Mouse (Mus musculus) frontal cortex, postnatal 25 days (tissue): ENCODE measurements around the gene Ndufa4l2.
A peak's percentile ranks its signal among the peaks of the same experiment; 100 is the strongest.

ENCODE experiments used
- DNase-seq, 2 experiments: peaks; one replicate each; pipeline ENCODE4 v3.0.0; 2022; ENCODE audit warnings: low spot score in 2 of 2

Ndufa4l2 gene

DNA sequence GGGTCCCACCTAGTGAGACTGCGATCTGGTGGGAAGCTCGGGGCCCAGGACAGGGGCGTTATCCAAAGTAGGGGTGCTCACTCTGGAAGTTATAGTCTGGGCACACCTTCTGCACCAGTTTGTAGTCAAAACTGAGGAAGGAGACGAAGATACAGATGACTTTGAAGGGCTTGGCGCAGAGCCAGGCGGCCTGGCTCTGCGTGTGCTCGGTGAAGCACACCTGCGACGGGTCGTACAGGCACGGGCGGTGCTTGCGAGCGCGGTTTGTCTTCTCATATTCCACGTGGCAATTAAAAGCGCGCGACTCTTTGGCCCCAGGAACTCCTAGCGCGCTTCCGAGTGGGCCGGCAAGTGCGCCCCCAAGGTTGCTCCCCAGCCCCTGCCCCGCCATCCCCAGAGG lies 11.3 kb downstream of the Ndufa4l2 start:
- DNase-seq: no peak

DNA sequence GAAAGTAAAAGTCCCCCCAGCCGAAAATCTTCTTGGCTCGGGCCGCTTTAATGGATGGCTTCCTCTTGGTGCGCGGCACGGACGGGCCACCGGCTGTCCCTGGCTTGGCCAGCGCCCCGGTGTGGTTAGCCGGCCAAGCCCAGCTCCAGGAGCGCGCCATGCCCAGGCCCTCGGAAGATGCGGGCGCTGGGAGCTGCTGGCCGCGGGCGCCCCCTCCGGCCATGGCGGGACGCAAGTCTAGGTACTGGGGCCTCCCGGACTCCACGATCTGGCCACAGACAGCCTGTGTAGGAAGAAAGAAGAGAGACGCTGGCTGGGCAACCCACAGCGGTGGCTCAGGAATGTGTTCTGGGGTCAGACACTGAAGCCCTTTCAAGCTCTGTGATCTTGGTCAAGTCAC lies 11.9 kb downstream of the Ndufa4l2 start:
- no peak for DNase-seq

DNA sequence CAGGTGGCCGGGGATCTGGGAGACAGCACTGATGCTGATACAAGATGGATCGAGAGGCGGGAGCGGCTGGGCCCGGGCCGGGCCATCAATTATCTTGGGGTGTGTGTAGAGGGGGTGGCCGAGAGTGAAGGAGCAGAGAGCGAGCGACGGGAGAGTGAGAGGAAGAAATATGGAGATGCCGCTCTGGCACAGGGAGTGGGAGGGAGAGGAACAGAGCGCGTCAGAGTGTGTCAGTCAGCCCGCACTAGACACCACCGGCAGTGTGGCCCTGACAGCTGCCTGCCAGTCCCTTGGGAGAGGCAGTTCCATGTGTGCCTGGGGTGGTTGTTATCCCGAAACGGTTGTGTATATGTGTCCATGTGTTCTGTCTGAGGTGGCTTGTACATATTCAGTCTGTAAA lies 12.7 kb downstream of the Ndufa4l2 start:
- DNase-seq: no peak

DNA sequence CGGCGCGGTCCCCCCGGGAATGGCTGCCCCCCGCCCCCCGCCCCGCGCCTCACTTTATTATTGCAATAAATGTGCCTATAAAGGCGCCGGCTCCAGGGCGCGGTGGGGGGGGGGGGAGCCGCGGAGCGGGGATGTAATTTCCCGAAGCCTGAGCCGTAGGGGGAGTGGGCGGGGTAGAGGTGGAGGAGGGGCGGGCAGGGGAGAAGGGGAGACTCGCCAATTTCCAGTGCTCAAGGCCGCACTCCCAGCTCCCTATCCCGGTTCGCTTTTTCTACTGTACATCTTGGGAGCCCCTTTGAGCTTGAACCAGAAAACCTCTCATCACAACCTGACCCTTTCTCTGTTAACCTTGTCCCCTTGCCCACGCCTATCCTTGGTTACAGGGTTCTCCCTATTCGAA lies 16.2 kb downstream of the Ndufa4l2 start:
- no peak for DNase-seq

DNA sequence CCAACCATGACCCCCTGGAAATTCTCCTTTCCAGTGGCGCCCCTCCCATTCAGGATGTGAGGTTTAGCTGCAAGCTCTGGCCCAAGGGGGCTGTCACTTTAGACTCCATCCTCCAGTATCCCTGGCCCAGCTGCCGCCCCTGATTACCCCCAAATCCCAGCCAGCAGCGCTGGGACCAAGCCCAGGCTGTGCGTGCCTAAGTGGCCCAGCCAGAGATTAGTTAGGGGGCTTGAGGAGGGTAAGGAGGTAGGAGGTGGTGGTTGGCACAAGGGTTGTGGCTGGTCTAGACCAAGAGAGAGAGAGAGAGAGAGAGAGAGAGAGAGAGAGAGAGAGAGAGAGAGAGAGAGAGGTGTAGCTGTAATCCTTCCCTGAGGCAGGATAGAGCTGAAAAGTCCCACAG lies 16.8 kb downstream of the Ndufa4l2 start:
- DNase-seq: no peak

GRCm38 (mm10) chr10:127534036-127534928 lies 19.5 kb downstream of the Ndufa4l2 start, which contains the start of gene Nxph4:
TSS of gene Nxph4 (minus strand) at chr10:127534559.
- DNase-seq: no peak

- DNase-seq: no peak
Measured at GRCm38 (mm10) chr10:127534929-127535384, 20.2 kb downstream of the Ndufa4l2 start.

- peak in 1 of 2 experiments; percentile 45 for DNase-seq
Measured at GRCm38 (mm10) chr10:127536586-127537314, 22.0 kb downstream of the Ndufa4l2 start.

DNA sequence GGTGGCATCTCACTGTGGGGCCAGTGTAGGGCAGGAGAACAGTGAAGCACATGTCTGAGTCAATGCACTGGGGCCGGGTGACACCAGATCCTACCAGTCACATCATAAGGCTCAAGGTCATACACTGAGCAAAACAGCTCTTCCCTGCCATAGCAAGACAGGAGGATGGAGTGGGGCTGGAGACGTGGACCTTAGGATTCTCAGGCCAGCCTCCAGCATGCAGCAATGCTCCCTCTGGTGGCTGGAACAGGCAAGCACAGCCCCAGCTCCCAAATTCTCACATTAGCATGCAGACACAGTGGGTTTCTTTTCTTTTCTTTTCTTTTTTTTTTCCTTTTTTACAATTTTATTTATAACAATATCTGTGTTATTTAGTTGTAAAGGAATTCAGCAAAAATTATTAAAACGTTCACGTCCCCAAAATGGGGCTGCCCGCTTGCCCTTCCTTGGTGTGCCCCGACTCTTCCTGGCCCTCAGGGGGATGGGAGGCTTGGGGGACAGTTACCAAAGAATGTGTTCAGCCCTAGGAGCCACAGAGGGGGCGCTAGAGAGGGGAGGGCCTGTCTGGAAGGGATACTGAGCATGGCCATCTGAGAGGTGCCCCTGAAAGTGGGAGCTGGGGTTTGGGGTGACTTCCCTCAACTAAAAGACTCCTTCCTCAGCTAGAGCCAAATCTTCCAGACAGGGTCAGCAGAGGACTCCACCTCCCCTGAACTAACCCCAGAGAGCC lies 23.3 kb downstream of the Ndufa4l2 start:
- DNase-seq: peak; percentile 73 to 76

DNA sequence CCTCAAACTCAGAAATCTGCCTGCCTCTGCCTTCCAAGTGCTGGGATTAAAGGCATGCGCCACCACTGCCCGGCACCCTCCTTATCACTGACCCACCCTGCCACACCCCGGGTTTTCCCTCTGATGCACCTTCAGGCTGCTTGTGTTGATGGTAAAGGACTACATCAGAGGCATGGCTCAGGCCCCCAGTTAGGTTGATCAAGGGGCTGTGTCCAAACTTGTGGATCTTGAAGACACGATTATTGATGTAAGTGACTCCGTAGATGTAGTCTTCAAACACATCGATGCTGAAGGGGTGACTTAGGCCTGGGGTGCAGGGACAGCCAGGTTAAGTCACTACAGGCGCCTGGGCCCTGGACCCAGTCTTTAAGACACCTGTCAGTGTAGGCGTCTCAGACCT lies 26.7 kb downstream of the Ndufa4l2 start:
- DNase-seq: no peak

DNA sequence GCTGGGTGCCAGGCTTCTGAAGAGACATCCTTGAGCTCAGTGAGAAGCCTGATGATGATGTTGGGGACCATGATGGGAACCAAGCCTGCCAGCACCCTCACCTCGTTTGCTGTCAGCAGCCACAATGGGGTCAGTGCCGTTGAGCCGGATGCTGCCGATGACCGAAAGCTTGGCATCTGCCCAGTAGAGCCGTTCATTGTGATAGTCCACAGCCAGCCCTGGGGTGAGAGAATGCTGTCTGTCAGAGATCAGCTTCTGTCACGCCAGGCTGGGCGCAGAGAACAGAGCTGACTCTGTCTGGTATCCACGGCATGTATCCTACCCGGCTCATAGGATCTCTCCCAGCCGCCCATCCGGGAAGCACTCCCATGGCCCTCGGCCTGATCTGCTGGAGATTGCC lies 27.3 kb downstream of the Ndufa4l2 start:
- no peak for DNase-seq

DNA sequence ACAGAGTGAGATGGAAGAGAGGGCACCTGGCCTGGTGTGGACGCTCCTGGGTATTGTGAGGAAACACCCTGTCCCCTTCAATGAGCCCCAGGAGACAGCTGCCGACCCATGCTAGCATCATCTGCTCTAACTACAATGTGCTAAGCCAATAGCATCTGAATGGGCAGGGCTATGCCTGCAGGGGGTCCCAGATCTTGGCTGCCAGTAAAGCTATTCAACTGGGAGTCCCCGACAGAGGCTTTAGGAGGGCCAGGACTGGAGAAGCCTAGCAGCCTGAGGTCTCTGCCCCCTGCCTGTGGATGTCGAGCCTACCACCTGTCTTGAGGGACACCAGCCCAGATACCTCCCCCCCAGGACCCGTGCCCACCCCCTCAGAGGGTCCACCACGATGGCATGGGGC lies 28.0 kb downstream of the Ndufa4l2 start:
- DNase-seq: no peak

- DNase-seq: no peak
Measured at GRCm38 (mm10) chr10:127543916-127544315, 29.1 kb downstream of the Ndufa4l2 start.

DNA sequence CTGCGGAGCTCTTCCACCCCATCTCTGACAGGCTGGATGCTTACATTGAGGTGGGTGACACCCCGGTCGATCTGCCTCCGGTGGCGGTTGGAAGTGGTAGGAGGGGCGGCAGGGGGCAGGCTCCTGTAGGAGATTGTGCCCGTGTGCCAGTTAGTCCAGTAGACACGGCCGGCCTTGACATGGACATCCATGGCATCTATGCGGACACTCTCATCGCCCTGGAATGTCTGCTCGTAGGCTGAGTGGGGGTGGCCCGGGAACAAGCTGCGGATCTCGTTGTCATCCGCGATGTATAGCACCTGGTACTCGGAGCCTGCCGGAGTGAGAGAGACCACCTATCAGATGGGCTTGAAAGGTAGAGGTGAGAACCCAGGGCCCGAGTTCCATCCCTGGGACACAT lies 29.6 kb downstream of the Ndufa4l2 start:
- DNase-seq: no peak

DNA sequence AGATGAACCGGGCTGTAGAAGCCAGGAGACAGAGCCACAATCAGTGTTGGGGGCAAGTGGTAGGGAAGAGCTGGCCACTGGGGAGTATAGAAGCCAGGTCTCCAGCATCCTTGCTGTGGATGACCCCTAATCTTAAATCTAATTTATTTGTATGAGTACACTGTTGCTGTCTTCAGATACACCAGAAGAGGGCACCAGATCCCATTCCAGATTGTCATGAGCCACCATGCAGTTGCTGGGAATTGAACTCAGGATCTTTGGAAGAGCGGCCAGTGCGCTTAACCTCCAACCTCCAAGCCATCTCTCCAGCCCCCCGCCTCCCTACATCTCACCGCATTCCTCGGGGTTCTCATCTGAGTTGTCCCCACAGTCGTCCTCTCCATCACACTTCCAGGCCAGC lies 31.7 kb downstream of the Ndufa4l2 start:
- no peak for DNase-seq

GRCm38 (mm10) chr10:127548236-127548635 lies 33.5 kb downstream of the Ndufa4l2 start:
- no peak for DNase-seq

DNA sequence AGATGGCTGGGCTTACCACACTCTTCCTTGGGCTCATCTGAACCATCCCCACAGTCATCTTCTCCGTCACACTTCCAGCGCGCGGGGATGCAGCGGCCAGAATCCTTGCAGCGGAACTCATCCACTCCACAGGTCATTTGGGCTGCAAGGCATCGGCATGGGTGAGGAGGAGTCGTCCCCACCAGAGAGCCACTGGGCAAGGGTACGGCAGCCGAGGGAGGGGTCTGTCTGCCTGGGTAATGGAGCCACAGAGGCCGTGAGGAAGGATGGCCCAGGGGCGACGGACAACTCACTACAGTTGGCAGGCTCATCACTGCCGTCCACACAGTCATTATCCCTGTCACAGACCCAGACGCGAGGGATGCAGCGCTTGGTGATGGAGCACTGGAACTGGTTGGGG lies 35.1 kb downstream of the Ndufa4l2 start:
- no peak for DNase-seq

- DNase-seq: no peak
Measured at GRCm38 (mm10) chr10:127555703-127556102, 40.9 kb downstream of the Ndufa4l2 start.

DNA sequence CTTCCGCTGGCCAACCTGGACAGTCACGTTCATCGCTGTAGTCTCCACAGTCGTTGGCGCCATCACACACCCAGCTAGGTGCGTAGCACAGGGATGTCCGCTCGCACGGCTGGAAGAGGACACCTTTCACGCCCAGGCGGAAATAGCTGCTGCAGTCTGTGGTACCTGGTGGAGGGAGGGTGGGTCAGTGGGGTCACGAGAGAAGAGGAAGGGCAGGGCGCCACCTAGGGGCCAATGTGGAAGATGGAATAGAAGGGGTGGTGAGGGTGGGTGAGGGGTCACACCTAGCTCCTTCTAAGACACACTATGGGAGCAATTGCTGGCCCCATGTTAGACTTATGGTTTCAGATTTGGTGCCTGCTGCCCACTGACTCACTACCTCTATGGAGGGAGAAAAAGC lies 42.6 kb downstream of the Ndufa4l2 start:
- DNase-seq: no peak

DNA sequence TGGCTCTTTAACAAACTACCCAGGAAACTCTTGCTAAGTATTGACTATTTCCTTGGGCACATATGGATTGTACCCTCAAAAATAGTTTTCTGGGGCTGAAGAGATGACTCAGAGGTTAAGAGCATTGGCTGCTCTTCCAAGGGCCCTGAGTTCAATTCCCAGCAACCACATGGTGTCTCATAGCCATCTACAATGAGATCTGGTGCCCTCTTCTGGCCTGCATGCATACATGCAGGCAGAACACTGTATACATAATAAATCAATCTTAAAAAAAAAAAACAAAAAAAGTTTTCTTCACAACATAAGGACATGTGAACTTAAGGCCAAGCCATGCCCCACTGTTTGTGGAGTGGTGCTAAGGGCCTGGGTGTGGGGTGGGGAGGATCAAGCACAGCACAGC lies 46.4 kb downstream of the Ndufa4l2 start:
- no peak for DNase-seq

DNA sequence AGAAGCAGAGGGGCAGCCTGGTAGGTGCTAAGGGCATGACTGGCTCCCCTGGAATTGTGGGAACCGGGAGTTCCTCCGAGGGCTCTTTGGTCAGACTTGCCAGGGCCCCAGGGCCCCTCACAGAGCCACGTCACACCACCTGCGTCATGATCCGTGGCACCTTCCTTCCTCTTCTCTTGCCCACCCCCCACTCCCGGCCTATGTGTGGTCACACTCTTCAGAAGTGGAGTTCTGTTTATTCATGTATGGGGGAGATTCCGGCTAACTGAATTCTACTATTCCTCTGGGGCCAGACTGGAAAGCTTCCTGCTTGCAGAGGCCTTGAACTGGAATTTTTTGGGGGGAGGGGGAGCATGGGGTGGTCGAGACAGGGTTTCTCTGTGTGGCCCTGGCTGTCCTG lies 49.1 kb downstream of the Ndufa4l2 start:
- DNase-seq: no peak

DNA sequence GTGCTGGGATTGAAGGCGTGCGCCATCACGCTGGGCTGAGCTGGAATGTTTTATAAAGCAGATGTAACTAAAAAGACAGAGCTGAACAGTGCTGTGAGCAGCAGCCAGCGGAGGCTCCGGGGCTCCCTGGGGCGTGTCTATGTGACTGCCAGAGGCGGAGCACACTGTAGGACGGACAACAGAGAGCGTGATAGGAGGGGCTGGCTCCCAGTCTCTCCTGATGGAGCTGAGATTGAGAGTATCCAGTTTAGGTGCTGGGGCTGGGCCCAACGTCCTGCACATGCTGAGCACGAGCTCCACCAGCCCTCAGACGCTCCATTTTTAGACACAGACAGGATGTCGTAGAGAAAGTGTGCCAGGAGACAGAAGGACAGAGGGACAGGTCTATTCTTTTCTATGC lies 49.5 kb downstream of the Ndufa4l2 start:
- no peak for DNase-seq
